Mouse (Mus musculus) spleen, adult 12 weeks (tissue): ENCODE results near the gene Smim14.
"Not testable (repeated sequence)": the region's sequence is repeated elsewhere in the genome, so short reads cannot be mapped to it uniquely, and the experiment has no call there.

ENCODE experiments used
- DNase-seq: peaks from one replicate; pipeline ENCODE4 v3.0.0; 2022; ENCODE audit warnings: low spot score

Gene Smim14

GRCm38 (mm10) chr5:65521803-65522202, 15.2 kb downstream of the Smim14 start:
- DNase-seq, result no peak

GRCm38 (mm10) chr5:65514635-65515278, 22.2 kb downstream of the Smim14 start:
- peak; percentile 11 for DNase-seq

- DNase-seq, result no peak
These were observed 23.5 kb downstream of the Smim14 start for GRCm38 (mm10) chr5:65513506-65513905.

- DNase-seq, result no peak
These were observed 28.6 kb downstream of the Smim14 start for GRCm38 (mm10) chr5:65508395-65508794.

GRCm38 (mm10) chr5:65505786-65506185, 31.2 kb downstream of the Smim14 start:
- no peak for DNase-seq

- no peak for DNase-seq
These were observed 35.6 kb downstream of the Smim14 start for GRCm38 (mm10) chr5:65501407-65501806.

- DNase-seq, result no peak
These were observed 36.8 kb downstream of the Smim14 start for GRCm38 (mm10) chr5:65500231-65500630.

- peak; percentile 89 for DNase-seq
These were observed 44.1 kb downstream of the Smim14 start, which contains the start of gene Gm43552 for GRCm38 (mm10) chr5:65492716-65493531. TSS of gene Gm43552 (minus strand) at chr5:65492833.

- DNase-seq, result peak; percentile 69
These were observed 44.9 kb downstream of the Smim14 start for GRCm38 (mm10) chr5:65491767-65492715.

GRCm38 (mm10) chr5:65489830-65490229, 47.2 kb downstream of the Smim14 start:
- no peak for DNase-seq

GRCm38 (mm10) chr5:65488725-65489124, 48.3 kb downstream of the Smim14 start:
- no peak for DNase-seq

GRCm38 (mm10) chr5:65487381-65487780, 49.6 kb downstream of the Smim14 start:
- DNase-seq, result no peak

GRCm38 (mm10) chr5:65486514-65486913, 50.5 kb downstream of the Smim14 start:
- DNase-seq, result no peak

GRCm38 (mm10) chr5:65482996-65483395, 54.0 kb downstream of the Smim14 start:
- DNase-seq, result no peak

GRCm38 (mm10) chr5:65480511-65480910, 56.5 kb downstream of the Smim14 start:
- no peak for DNase-seq

- DNase-seq, result no peak
These were observed 57.1 kb downstream of the Smim14 start for GRCm38 (mm10) chr5:65479681-65480445.

- no peak for DNase-seq
These were observed 58.8 kb downstream of the Smim14 start for GRCm38 (mm10) chr5:65478224-65478623.

- not testable (repeated sequence) for DNase-seq
These were observed 60.2 kb downstream of the Smim14 start for GRCm38 (mm10) chr5:65476739-65477138.

GRCm38 (mm10) chr5:65475806-65476205, 61.2 kb downstream of the Smim14 start:
- DNase-seq, result no peak

GRCm38 (mm10) chr5:65469766-65470165, 67.2 kb downstream of the Smim14 start:
- DNase-seq, result no peak

GRCm38 (mm10) chr5:65466911-65467310, 70.1 kb downstream of the Smim14 start:
- DNase-seq, result no peak
